11 mouse cellular contexts compared by ENCODE assay signal in the genomic region with DNA sequence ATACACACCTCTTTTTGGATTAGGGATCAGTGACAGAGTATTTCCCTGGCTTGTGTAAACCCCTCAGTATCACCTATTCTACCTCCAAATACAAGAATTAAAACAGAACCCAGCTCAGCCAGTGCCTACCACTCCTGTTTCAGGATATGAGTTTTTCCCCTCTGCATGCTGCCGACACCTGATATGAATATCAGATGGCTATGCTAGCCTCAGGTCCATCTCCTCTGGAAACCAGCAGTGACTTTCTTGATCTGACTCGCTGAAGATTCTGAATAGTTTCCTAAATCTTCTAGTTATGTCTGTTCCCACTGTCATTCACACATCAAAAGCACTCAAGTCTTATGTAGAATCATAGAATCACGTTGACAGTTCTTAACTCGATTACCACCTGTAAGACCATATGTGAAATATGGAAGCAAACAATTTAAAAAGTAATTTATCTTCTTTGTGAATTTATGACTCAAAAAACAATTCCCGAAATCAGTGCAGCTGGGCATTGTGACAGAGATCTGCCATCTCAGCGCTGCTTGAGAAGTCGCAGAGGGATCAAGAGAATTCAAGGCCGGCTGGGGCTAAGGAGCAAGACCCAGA. TPM values are rescaled to one million over a fixed set of nuclear protein-coding genes. Genes with fewer than 3 reads are reported as not detected.
DNase-seq lines count a peak whose midpoint lies in the region; ATAC-seq and TF ChIP-seq lines count a peak whose summit lies in the region.
"Had no signal": no experiment of that assay in that cellular context is flagged by ENCODE, and none has a peak within 500 bp of the region (broad histone marks: within the 10 kb centered on the region; RNA-seq: fewer than 3 reads in every experiment).

No protein-coding gene starts in this region.

- ATAC-seq in heart, embryonic 14.5 days (ENCODE audit: insufficient number of reproducible peaks, insufficient read depth, low FRiP score, low read depth) = no peak
- no peak for ATAC-seq in forebrain, embryonic 13.5 days
- ATAC-seq in liver, embryonic 15.5 days (ENCODE audit: insufficient read depth) = no peak

- WGBS in heart, embryonic 14.5 days = 61% methylated on average over 8 of the region's 8 CpGs
- WGBS in forebrain, embryonic 13.5 days = 55% methylated on average over 8 of the region's 8 CpGs
- 36% methylated on average over 8 of the region's 8 CpGs for WGBS in liver, embryonic 15.5 days (ENCODE audit: insufficient replicate concordance)

- no peaks in the 10 kb centered on the region for H3K36me3 ChIP-seq in heart, embryonic 14.5 days (ENCODE audit: control insufficient read depth, insufficient read depth, low read length)
- no peaks in the 10 kb centered on the region for H3K36me3 ChIP-seq in ES-Bruce4 (ENCODE audit: control insufficient read depth, insufficient read depth, low read length, poor library complexity, severe bottlenecking)
- no peaks in the 10 kb centered on the region for H3K36me3 ChIP-seq in forebrain, embryonic 13.5 days (ENCODE audit: poor library complexity, severe bottlenecking)
- H3K36me3 ChIP-seq in liver, embryonic 15.5 days (replicated peaks) = no peaks in the 10 kb centered on the region

- H3K4me1 ChIP-seq in heart, embryonic 14.5 days (ENCODE audit: control insufficient read depth in 2 of 2, insufficient read depth in 2 of 2, low read length in 2 of 2) = no peaks in the 10 kb centered on the region; a peak in 1 of 4 replicates
- H3K4me1 ChIP-seq in ES-Bruce4 (ENCODE audit: control insufficient read depth, insufficient read depth, low read length) = peaks cover 2% of the 10 kb centered on the region
- peaks cover 13% of the 10 kb centered on the region; the same call in 1 of the 2 replicates for H3K4me1 ChIP-seq in forebrain, embryonic 13.5 days
- H3K4me1 ChIP-seq in liver, embryonic 15.5 days (replicated peaks) = peaks cover 45% of the 10 kb centered on the region

- TF ChIP-seq EP300 in ES-Bruce4 (IDR thresholded peaks at IDR 0.05; ENCODE audit: insufficient read depth, low read depth, low read length) = no peak

- peak overlapping the region; percentile 11 for H3K9ac ChIP-seq in heart, embryonic 14.5 days (ENCODE audit: low read length)
- H3K9ac ChIP-seq in ES-Bruce4 (ENCODE audit: low read depth, poor library complexity, severe bottlenecking) = peak overlapping the region; percentile 56; the same call in 1 of the 2 replicates
- peak overlapping the region; percentile 75; the same call in 1 of the 2 replicates for H3K9ac ChIP-seq in forebrain, embryonic 13.5 days
- H3K9ac ChIP-seq in liver, embryonic 15.5 days = peak overlapping the region; percentile 64; the same call in 1 of the 2 replicates

- H3K27me3 ChIP-seq in heart, embryonic 14.5 days (ENCODE audit: control insufficient read depth, insufficient read depth, low read length) = no peaks in the 10 kb centered on the region
- H3K27me3 ChIP-seq in ES-Bruce4 (ENCODE audit: control insufficient read depth, insufficient read depth, low read length, poor library complexity, severe bottlenecking) = no peaks in the 10 kb centered on the region
- H3K27me3 ChIP-seq in forebrain, embryonic 13.5 days = no peaks in the 10 kb centered on the region
- H3K27me3 ChIP-seq in liver, embryonic 15.5 days = no peaks in the 10 kb centered on the region
- H3K27me3 ChIP-seq: Patski had no signal

- TF ChIP-seq CTCF in ES-Bruce4 (IDR thresholded peaks at IDR 0.05; ENCODE audit: low read depth, low read length) = no peak

- DNase-seq in heart, postnatal 4 days = no peak
- DNase-seq in frontal cortex, postnatal 14 days (ENCODE audit: low spot score in 2 of 2) = no peak
- no peak for DNase-seq in gastrocnemius, postnatal 10 days
- no peak for DNase-seq in adrenal gland, postnatal 4 days (ENCODE audit: low spot score in 2 of 2)

- H3K27ac ChIP-seq in heart, embryonic 14.5 days (replicated peaks in 1 of 2; ENCODE audit: control insufficient read depth in 1 of 2, insufficient read depth in 1 of 2, low read depth in 2 of 2, low read length in 2 of 2) = peak overlapping the region; percentile 73 to 79; a peak in 1 of 4 replicates
- H3K27ac ChIP-seq in ES-Bruce4 (ENCODE audit: insufficient read depth, low read length) = peak overlapping the region; percentile 84
- H3K27ac ChIP-seq in forebrain, embryonic 13.5 days = peak overlapping the region; percentile 80; the same call in 1 of the 2 replicates
- H3K27ac ChIP-seq in liver, embryonic 15.5 days (replicated peaks) = peak overlapping the region; percentile 96

- no peaks in the 10 kb centered on the region for H3K9me3 ChIP-seq in heart, embryonic 14.5 days (ENCODE audit: control insufficient read depth, low read length)
- no peaks in the 10 kb centered on the region for H3K9me3 ChIP-seq in ES-Bruce4 (replicated peaks; ENCODE audit: control insufficient read depth, insufficient read depth, low read length, poor library complexity, severe bottlenecking)
- H3K9me3 ChIP-seq in forebrain, embryonic 13.5 days (replicated peaks) = no peaks in the 10 kb centered on the region
- no peaks in the 10 kb centered on the region for H3K9me3 ChIP-seq in liver, embryonic 15.5 days (replicated peaks)

- no peak for TF ChIP-seq POLR2A in ES-Bruce4 (IDR thresholded peaks at IDR 0.05; ENCODE audit: insufficient read depth, low read length)

- peak overlapping the region; percentile 83 for H3K4me2 ChIP-seq in heart, embryonic 14.5 days (ENCODE audit: low read length)
- H3K4me2 ChIP-seq in forebrain, embryonic 13.5 days = peak overlapping the region; percentile 72
- peak overlapping the region; percentile 85 for H3K4me2 ChIP-seq in liver, embryonic 15.5 days

- peak overlapping the region; percentile 51 to 55; a peak in 2 of 4 replicates for H3K4me3 ChIP-seq in heart, embryonic 14.5 days (ENCODE audit: control insufficient read depth in 1 of 2, insufficient read depth in 1 of 2, low read depth in 1 of 2, low read length in 2 of 2)
- H3K4me3 ChIP-seq in ES-Bruce4 (ENCODE audit: low read depth, low read length) = no peak overlapping the region
- peak overlapping the region; percentile 48 for H3K4me3 ChIP-seq in forebrain, embryonic 13.5 days
- peak overlapping the region; percentile 70 for H3K4me3 ChIP-seq in liver, embryonic 15.5 days (replicated peaks)

RNA-seq across cellular contexts. Expression of a gene that starts 0.4 kb away (rescaled TPM):
- 2.2 and 3.8 TPM in 2 replicates for polyA plus RNA-seq in heart, embryonic 14.5 days (2014; fragmentation: Nextera tagmentation; extraction: Ambion mirVana)
- total RNA-seq in heart, postnatal 4 days (2021) = 10 to 100 TPM in 1 of 2 experiments, 1 to 10 TPM in 1; 8.8 to 13.1 TPM
- polyA plus RNA-seq in ES-Bruce4 (2011; ENCODE audit: insufficient read depth, insufficient read length, low read depth, missing spikeins) = 9.7 and 11.5 TPM in 2 replicates
- 3.2 and 4.6 TPM in 2 replicates for polyA plus RNA-seq in forebrain, embryonic 13.5 days (2015; fragmentation: Nextera tagmentation; extraction: Ambion mirVana)
- 8.9 and 9.7 TPM in 2 replicates for polyA plus RNA-seq in liver, embryonic 15.5 days (2015; fragmentation: Nextera tagmentation; extraction: Ambion mirVana)
- total RNA-seq in gastrocnemius, postnatal 10 days (2021) = 10 to 100 TPM; 17.7 to 18.5 TPM
- 10 to 100 TPM; 32.4 to 34.0 TPM for total RNA-seq in adrenal gland, postnatal 4 days (2021)

RNA-seq across cellular contexts. Expression of a gene that starts 22.9 kb away (rescaled TPM):
- polyA plus RNA-seq in heart, embryonic 14.5 days (2014; fragmentation: Nextera tagmentation; extraction: Ambion mirVana) = not detected in 2 replicates
- not detected for total RNA-seq in heart, postnatal 4 days (2021)
- 3.2 and 4.1 TPM in 2 replicates for polyA plus RNA-seq in ES-Bruce4 (2011; ENCODE audit: insufficient read depth, insufficient read length, low read depth, missing spikeins)
- not detected in 2 replicates for polyA plus RNA-seq in forebrain, embryonic 13.5 days (2015; fragmentation: Nextera tagmentation; extraction: Ambion mirVana)
- not detected in 2 replicates for polyA plus RNA-seq in liver, embryonic 15.5 days (2015; fragmentation: Nextera tagmentation; extraction: Ambion mirVana)
- not detected for total RNA-seq in gastrocnemius, postnatal 10 days (2021)
- not detected for total RNA-seq in adrenal gland, postnatal 4 days (2021)
- total RNA-seq: gastrocnemius, postnatal 14 days; neutrophil, adult 5-6 weeks had no signal
- polyA plus RNA-seq: Patski had no signal

RNA-seq across cellular contexts. Expression of a gene that starts 31.2 kb away (rescaled TPM):
- not detected in 2 replicates for polyA plus RNA-seq in heart, embryonic 14.5 days (2014; fragmentation: Nextera tagmentation; extraction: Ambion mirVana)
- not detected for total RNA-seq in heart, postnatal 4 days (2021)
- not detected in 2 replicates for polyA plus RNA-seq in ES-Bruce4 (2011; ENCODE audit: insufficient read depth, insufficient read length, low read depth, missing spikeins)
- polyA plus RNA-seq in forebrain, embryonic 13.5 days (2015; fragmentation: Nextera tagmentation; extraction: Ambion mirVana) = not detected in 2 replicates
- not detected in 2 replicates for polyA plus RNA-seq in liver, embryonic 15.5 days (2015; fragmentation: Nextera tagmentation; extraction: Ambion mirVana)
- total RNA-seq in gastrocnemius, postnatal 10 days (2021) = under 1 TPM; 0.19 to 0.20 TPM
- under 1 TPM in 1 of 2 experiments, not detected in 1; 0.50 TPM for total RNA-seq in adrenal gland, postnatal 4 days (2021)
- total RNA-seq: neutrophil, adult 5-6 weeks had no signal

RNA-seq across cellular contexts. Expression of a gene that starts 49.4 kb away (rescaled TPM):
- not detected in 2 replicates for polyA plus RNA-seq in heart, embryonic 14.5 days (2014; fragmentation: Nextera tagmentation; extraction: Ambion mirVana)
- total RNA-seq in heart, postnatal 4 days (2021) = not detected
- polyA plus RNA-seq in ES-Bruce4 (2011; ENCODE audit: insufficient read depth, insufficient read length, low read depth, missing spikeins) = not detected in 2 replicates
- polyA plus RNA-seq in forebrain, embryonic 13.5 days (2015; fragmentation: Nextera tagmentation; extraction: Ambion mirVana) = not detected in 2 replicates
- 0.17 and 0.25 TPM in 2 replicates for polyA plus RNA-seq in liver, embryonic 15.5 days (2015; fragmentation: Nextera tagmentation; extraction: Ambion mirVana)
- total RNA-seq in gastrocnemius, postnatal 10 days (2021) = not detected
- 1 to 10 TPM in 1 of 2 experiments, under 1 TPM in 1; 0.90 to 1.2 TPM for total RNA-seq in adrenal gland, postnatal 4 days (2021)
- total RNA-seq: gastrocnemius, postnatal 14 days; neutrophil, adult 5-6 weeks had no signal

RNA-seq across cellular contexts. Expression of a gene that starts 49.5 kb away (rescaled TPM):
- polyA plus RNA-seq in heart, embryonic 14.5 days (2014; fragmentation: Nextera tagmentation; extraction: Ambion mirVana) = not detected in 2 replicates
- total RNA-seq in heart, postnatal 4 days (2021) = under 1 TPM in 1 of 2 experiments, not detected in 1; 0.27 TPM
- polyA plus RNA-seq in ES-Bruce4 (2011; ENCODE audit: insufficient read depth, insufficient read length, low read depth, missing spikeins) = not detected in 2 replicates
- not detected in 2 replicates for polyA plus RNA-seq in forebrain, embryonic 13.5 days (2015; fragmentation: Nextera tagmentation; extraction: Ambion mirVana)
- polyA plus RNA-seq in liver, embryonic 15.5 days (2015; fragmentation: Nextera tagmentation; extraction: Ambion mirVana) = not detected in 2 replicates
- total RNA-seq in gastrocnemius, postnatal 10 days (2021) = under 1 TPM; 0.31 to 0.77 TPM
- under 1 TPM; 0.40 to 0.73 TPM for total RNA-seq in adrenal gland, postnatal 4 days (2021)
- total RNA-seq: neutrophil, adult 5-6 weeks had no signal

Comparison
In these comparisons a context has a peak if more than half of its experiments do, and no peak if none do; other contexts are left out.
1. H3K9ac ChIP-seq: peak in every context shown above with its lines; median percentile 75 in forebrain, embryonic 13.5 days; 64 in liver, embryonic 15.5 days; 56 in ES-Bruce4; 11 in heart, embryonic 14.5 days.